Mouse (Mus musculus) lung, embryonic 15.5 days (tissue): Measurements from ENCODE around the gene Zfp710. TPM values are rescaled to one million over a fixed set of nuclear protein-coding genes. Genes with fewer than 3 reads are reported as not detected.

Experiments used
- ATAC-seq: fragments of 200-750 bp; cut with Nextera tagmentation; 2 replicates; pipeline ENCODE4 v1.8.0; 2017; ENCODE audit warnings: moderate number of reproducible peaks, borderline replicate concordance; ENCODE audit not compliant: low FRiP score, low TSS enrichment; ENCODE audit errors: extremely low read depth
- H3K27ac ChIP-seq: fragments of 300-500 bp; sonication (generic); 2 replicates; pipeline ENCODE4 v1.5.1; 2015; ENCODE audit warnings: moderate library complexity, mild to moderate bottlenecking, inconsistent platforms
- H3K27me3 ChIP-seq: fragments of 300-500 bp; sonication (generic); 2 replicates; pipeline ENCODE4 v1.6.1; 2015; ENCODE audit warnings: inconsistent platforms
- H3K36me3 ChIP-seq: fragments of 300-500 bp; sonication (generic); 2 replicates; pipeline ENCODE4 v1.6.1; 2015; ENCODE audit warnings: inconsistent platforms
- H3K4me1 ChIP-seq: fragments of 300-500 bp; sonication (generic); 2 replicates; pipeline ENCODE4 v1.6.1; 2015; ENCODE audit warnings: inconsistent platforms
- H3K4me2 ChIP-seq: fragments of 300-500 bp; sonication (generic); 2 replicates; pipeline ENCODE4 v1.6.1; 2015; ENCODE audit warnings: inconsistent platforms, mild to moderate bottlenecking, moderate library complexity
- H3K4me3 ChIP-seq: fragments of 300-500 bp; sonication (generic); 2 replicates; pipeline ENCODE4 v1.5.1; 2015; ENCODE audit warnings: mild to moderate bottlenecking, inconsistent platforms
- H3K9ac ChIP-seq: fragments of 300-500 bp; sonication (generic); 2 replicates; pipeline ENCODE4 v1.6.1; 2015; ENCODE audit warnings: inconsistent platforms
- H3K9me3 ChIP-seq: fragments of 300-500 bp; sonication (generic); 2 replicates; pipeline ENCODE4 v1.6.1; 2016; ENCODE audit warnings: inconsistent platforms
- WGBS: fragments of 180-500 bp; shearing (Covaris S2); methylation state at CpG from one replicate; pipeline ENCODE4 v1.1.7; 2015; 5-methylcytosine and 5-hydroxymethylcytosine counted together
- polyA plus RNA-seq: library from polyadenylated mRNA; unstranded; fragments of >200 nt; fragmentation: Nextera tagmentation; extraction: Ambion mirVana; gene quantifications from 2 replicates; pipeline ENCODE4 v1.2.1, GENCODE M21; 2015

Gene Zfp710
- polyA plus RNA-seq, 1 experiment from 2014 or later, result 17.6 TPM

DNA sequence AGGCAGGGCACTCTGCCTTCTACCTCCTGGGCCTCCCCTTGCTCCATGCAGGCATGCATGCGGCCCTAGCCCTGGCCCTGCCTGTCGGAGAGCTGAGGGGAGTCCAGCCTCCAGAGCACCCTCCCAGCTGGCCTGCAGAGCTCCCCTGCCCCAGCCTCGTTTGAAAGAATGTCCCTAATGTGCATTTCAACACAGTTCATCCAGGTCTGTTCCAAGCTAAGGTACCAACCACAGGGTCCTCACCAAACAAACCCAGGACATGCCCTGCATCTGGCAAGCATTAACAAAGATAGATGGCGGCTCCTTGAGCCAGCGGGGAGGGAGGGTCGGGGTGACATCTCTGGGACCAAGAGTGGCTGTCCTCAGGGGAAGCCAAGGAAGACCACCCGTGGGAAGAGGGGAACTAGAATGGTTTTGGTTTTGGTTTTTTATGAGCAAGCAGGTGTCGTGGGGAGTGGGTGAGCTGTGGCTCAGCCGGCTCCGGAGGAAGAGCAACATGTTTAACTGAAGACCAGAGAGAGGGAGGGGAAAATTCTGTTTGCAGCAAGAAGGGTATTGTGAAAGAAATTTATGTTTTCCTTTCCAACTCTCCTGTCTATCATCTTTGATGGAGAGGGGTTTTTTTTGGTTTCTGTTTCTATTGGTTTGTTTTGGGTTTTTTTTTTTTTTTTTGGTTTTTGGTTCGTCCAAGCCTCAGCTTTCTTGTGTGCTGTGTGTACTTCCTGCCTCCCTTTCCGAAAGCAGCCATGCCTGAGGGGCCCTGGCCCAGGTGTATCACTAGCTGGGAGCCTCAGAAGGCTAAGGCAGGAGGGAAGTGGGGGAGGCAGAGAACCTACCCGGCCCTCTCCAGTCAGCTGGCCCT is 66.6 kb downstream of the Zfp710 start:
- Histone ChIP-seq H3K9ac (no peak overlapping the region), H3K4me1 (peaks cover 21% of the 10 kb centered on the region), H3K27me3 (no peaks in the 10 kb centered on the region), H3K27ac (0 out of 2 replicates have a peak overlapping the region, but pooled peaks have one; percentile 21), H3K36me3 (peaks cover 90% of the 10 kb centered on the region), H3K9me3 (no peaks in the 10 kb centered on the region), H3K4me3 (no peak overlapping the region), H3K4me2 (no peak overlapping the region)
- no peak for ATAC-seq
- WGBS, result 54% methylated on average over 13 of the region's 13 CpGs

DNA sequence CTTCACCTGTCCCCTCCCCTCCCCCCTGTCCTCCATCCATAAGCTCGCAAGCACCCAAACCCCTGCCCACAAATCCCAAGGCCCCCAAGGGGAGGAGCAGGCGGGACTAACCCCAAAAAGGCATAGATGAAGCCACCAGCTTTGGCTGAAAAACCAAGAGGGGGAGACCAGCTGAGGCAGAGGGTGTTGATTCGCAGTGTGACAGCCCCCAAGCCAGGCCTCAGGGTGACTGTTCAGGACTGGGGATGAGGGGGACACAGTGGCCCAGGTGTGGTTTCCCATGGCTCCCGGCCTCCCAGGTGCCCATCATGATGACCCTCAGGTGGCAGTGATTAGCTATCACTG is 67.2 kb downstream of the Zfp710 start:
- 79% methylated on average over 4 of the region's 4 CpGs for WGBS
- no peaks in the 10 kb centered on the region for H3K27me3 ChIP-seq
- peaks cover 17% of the 10 kb centered on the region for H3K4me1 ChIP-seq
- H3K4me3 ChIP-seq, result no peak overlapping the region
- H3K36me3 ChIP-seq, result peaks cover 92% of the 10 kb centered on the region
- H3K27ac ChIP-seq, result 0 out of 2 replicates have a peak overlapping the region, but pooled peaks have one; percentile 21
- no peaks in the 10 kb centered on the region for H3K9me3 ChIP-seq
- no peak overlapping the region for H3K4me2 ChIP-seq
- no peak overlapping the region for H3K9ac ChIP-seq
- ATAC-seq, result no peak

DNA sequence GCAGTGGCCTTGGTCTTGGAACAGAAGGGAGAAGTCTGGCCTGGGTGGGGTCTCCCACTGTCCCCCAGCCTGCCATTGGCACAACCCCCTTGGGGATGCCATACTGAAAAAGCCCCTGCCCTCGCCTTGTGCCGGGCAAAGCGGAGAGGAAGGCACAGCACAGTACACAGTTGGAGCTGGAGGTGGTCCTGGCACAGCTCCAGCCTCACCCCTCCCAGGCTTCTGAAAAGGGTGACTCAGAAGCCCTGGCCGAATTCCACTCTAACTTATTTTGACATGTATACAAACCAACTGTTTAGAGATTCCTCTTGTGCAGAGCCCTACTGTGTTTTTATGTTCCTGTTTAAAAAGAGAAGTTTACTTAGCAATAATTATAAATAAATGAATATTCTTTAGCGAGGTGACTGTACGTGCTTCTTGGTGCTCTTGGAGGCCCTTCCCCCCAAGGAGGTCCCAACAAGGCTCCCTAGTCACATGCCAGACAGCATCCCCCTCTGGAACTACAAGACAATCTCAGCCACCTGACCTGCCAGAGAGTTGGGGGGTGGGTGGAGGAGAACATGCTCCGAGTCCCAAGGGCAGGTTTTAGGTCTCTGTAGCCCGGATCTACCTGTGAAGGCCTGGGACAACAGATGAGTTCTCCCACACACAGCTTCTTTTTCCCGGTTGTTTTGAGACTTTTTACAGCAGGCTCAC is 67.9 kb downstream of the Zfp710 start:
- 45% methylated on average over 9 of the region's 9 CpGs for WGBS
- Histone ChIP-seq H3K27me3 (no peaks in the 10 kb centered on the region), H3K4me3 (no peak overlapping the region), H3K27ac (peak overlapping the region; percentile 31; the same call in 1 of the 2 replicates), H3K9ac (no peak overlapping the region), H3K4me2 (no peak overlapping the region), H3K4me1 (peaks cover 17% of the 10 kb centered on the region), H3K9me3 (no peaks in the 10 kb centered on the region), H3K36me3 (peaks cover 92% of the 10 kb centered on the region)
- 0 out of 2 replicates have a peak, but pooled peaks have one; percentile 51 for ATAC-seq

DNA sequence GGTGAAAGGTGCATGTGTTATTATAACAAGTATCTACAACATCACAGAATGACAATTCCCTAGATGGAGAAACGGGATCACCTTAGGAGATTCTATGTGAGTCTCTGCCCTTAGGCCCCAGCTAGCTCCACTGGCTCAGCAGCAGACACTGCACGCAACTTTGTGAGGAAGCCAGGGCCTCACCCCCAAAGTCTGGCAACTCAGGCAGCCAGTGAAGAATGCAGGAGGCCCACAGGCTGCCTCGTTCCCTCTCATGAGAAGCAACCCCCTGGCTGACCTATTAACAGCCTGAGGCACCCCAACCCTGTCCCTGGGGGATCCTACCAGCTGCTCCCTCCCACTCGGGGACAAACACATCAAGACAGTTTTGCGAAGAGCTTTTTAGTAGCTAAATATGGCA is 69.9 kb downstream of the Zfp710 start:
- no peak for ATAC-seq

DNA sequence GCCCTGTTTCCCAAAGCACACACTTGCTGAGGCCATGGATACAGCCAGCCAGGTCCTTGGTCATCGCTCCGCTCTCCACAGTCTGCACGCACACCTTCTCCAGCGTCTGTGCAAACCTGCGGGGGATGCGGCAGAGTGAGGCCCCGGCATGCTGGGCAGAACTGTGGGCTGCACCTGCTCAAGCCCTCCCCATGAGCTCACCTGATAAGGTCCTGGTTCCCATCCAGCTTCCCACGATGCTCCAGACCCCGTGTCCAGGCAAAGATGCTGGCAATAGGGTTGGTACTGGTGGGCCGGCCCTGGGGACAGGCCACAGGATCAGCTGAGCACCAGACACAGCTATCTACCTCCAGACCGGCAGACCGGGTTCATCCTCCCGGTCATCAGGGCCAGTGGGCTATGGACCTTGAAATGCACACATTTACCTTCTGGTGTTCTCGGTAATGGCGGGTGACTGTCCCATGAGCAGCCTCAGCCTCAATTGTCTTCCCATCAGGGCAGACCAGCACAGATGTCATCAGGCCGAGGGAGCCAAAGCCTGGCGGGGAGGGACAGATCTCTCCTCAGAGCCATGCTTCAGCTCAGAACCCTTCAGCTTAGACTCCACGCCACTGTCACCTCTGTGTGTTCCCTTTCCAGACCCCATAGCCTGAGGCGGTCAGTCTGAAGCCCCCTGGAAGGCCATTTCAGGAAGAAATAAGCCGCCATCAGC is 71.1 kb downstream of the Zfp710 start:
- 92% methylated on average over 20 of the region's 20 CpGs for whole genome bisulfite sequencing
- peaks cover 17% of the 10 kb centered on the region for H3K4me1 ChIP-seq
- no peak overlapping the region for H3K27ac ChIP-seq
- H3K4me3 ChIP-seq, result no peak overlapping the region
- no peak for ATAC-seq
- H3K4me2 ChIP-seq, result no peak overlapping the region
- no peaks in the 10 kb centered on the region for H3K9me3 ChIP-seq
- H3K9ac ChIP-seq, result no peak overlapping the region
- H3K36me3 ChIP-seq, result peaks cover 96% of the 10 kb centered on the region
- H3K27me3 ChIP-seq, result no peaks in the 10 kb centered on the region

More for the DNA sequence above, 69.9 kb downstream of the Zfp710 start:
- Histone ChIP-seq H3K4me2 (no peak overlapping the region), H3K4me1 (peaks cover 17% of the 10 kb centered on the region), H3K4me3 (no peak overlapping the region), H3K9ac (no peak overlapping the region), H3K9me3 (no peaks in the 10 kb centered on the region), H3K27ac (no peak overlapping the region), H3K36me3 (peaks cover 94% of the 10 kb centered on the region), H3K27me3 (no peaks in the 10 kb centered on the region)
- 87% methylated on average over 5 of the region's 5 CpGs for WGBS

DNA sequence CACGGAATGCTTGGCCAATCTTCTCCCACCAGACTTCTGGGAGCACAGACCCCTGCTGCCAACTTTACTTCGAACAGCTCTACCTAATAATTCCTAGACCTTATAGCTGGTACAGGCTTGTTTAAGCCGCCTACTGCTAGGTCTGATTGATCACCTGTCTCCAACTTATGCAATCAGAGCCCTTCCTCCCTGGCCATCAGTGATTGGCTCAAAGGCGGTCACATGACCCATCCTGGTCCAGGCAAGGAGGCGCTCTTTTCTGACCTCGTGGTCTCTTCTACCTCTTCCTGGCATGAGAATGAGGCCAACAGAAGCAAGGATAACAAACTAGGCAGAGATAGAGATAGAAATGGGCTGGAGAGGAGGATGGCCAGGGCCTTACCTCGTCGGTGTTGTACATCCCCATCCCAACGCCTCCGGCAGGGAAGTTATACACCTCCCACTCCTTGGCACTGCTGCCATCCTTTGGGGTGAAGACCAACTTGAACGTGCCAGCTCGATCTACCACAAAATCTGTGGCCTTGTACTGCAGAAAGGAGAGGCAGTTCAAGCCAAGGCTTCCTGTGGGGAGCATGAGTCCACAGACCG is 73.9 kb downstream of the Zfp710 start:
- ATAC-seq, result no peak
- WGBS, result 90% methylated on average over 13 of the region's 13 CpGs

DNA sequence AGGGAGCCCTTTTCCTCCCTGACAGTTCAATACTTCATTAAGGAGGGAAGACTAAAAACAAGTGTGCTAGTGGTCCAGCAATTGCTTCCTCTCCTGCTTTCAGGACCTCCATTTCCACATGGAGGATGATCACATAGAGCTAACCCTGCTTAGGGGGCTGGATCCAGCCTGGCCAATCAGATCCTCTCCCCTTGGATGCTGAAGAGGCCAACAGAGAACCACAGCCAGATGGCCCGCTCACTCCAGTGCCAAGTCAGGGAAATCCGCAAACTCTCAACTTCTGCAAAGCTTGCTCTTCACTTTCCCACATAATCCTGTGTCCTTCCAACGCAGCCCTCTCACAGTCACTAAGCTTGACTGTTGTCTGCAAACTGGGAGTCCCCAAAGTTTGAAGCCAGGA is 78.7 kb downstream of the Zfp710 start:
- Histone ChIP-seq H3K27me3 (no peaks in the 10 kb centered on the region), H3K4me3 (no peak overlapping the region), H3K4me2 (no peak overlapping the region), H3K36me3 (peaks cover 63% of the 10 kb centered on the region), H3K9ac (no peak overlapping the region), H3K27ac (no peak overlapping the region), H3K4me1 (no peaks in the 10 kb centered on the region), H3K9me3 (no peaks in the 10 kb centered on the region)
- ATAC-seq, result no peak
- WGBS, result 78% methylated on average over 3 of the region's 3 CpGs

More for the DNA sequence above, 73.9 kb downstream of the Zfp710 start:
- Histone ChIP-seq H3K27me3 (no peaks in the 10 kb centered on the region), H3K9ac (no peak overlapping the region), H3K27ac (no peak overlapping the region), H3K36me3 (peaks cover 99% of the 10 kb centered on the region), H3K4me2 (no peak overlapping the region), H3K4me3 (no peak overlapping the region), H3K9me3 (no peaks in the 10 kb centered on the region), H3K4me1 (no peaks in the 10 kb centered on the region)

DNA sequence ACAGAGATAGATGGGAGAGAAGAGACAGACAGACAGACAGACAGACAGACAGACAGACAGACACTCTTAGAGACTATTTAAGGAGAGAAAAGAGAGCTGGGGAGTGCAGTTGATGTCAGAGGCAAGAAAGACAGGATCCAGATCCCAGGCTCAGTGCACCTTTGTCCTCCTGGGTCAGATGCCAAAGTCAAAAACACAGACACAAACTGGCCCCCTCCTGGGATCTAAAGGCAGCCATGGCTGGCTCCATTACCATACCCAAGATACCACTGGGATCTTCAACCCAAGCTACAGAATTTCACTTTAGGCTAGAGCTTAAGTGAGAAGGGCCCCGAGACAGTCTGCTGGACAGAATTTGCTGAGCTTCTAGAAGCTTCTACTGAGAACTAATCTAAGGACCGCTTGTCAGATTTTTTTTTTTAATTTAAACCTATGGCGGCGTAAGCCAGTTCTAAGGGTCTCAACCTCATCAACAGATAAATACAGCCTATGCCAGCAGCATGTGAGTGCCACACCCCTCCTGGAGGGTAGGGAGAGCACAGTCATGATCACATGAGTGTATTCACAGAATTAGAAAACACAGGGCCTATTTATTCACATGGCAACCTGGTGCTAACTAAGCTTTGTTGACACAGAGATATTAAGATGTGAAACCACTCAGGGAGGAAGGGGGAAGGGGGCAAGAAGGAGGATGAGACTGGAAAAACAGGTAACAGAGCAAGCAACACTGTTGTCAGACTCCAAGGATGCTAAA is 81.2 kb downstream of the Zfp710 start:
- no peak overlapping the region for H3K4me2 ChIP-seq
- H3K27ac ChIP-seq, result no peak overlapping the region
- no peaks in the 10 kb centered on the region for H3K9me3 ChIP-seq
- peaks cover 44% of the 10 kb centered on the region for H3K36me3 ChIP-seq
- peaks cover 4% of the 10 kb centered on the region; the same call in 1 of the 2 replicates for H3K4me1 ChIP-seq
- WGBS, result 87% methylated on average over 4 of the region's 4 CpGs
- no peak for ATAC-seq
- H3K27me3 ChIP-seq, result no peaks in the 10 kb centered on the region
- H3K9ac ChIP-seq, result no peak overlapping the region
- no peak overlapping the region for H3K4me3 ChIP-seq

DNA sequence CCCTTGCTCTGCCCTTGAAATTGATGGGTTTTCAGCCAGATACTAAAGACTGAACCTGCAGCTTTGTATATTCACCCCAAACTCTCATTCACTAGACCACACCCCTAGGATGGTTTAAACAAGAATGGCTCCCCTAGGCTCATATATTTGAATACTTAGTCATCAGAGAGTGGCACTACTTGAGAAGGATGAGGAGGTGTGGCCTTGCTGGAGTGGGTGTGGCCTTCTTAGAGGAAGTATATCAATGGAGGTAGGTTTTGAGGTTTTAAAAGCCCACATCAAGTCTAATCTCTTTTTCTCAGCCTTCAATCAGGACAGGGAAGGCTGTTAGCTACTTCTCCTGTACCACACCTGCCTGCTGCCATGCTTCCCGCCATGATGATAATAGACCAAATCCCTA is 81.8 kb downstream of the Zfp710 start:
- no peak for ATAC-seq
- Histone ChIP-seq H3K36me3 (peaks cover 38% of the 10 kb centered on the region), H3K4me2 (no peak overlapping the region), H3K4me1 (peaks cover 10% of the 10 kb centered on the region; the same call in 1 of the 2 replicates), H3K9me3 (no peaks in the 10 kb centered on the region), H3K27me3 (no peaks in the 10 kb centered on the region), H3K9ac (no peak overlapping the region), H3K27ac (no peak overlapping the region), H3K4me3 (no peak overlapping the region)
- 88% methylated on average over 1 of the region's 1 CpGs for WGBS

DNA sequence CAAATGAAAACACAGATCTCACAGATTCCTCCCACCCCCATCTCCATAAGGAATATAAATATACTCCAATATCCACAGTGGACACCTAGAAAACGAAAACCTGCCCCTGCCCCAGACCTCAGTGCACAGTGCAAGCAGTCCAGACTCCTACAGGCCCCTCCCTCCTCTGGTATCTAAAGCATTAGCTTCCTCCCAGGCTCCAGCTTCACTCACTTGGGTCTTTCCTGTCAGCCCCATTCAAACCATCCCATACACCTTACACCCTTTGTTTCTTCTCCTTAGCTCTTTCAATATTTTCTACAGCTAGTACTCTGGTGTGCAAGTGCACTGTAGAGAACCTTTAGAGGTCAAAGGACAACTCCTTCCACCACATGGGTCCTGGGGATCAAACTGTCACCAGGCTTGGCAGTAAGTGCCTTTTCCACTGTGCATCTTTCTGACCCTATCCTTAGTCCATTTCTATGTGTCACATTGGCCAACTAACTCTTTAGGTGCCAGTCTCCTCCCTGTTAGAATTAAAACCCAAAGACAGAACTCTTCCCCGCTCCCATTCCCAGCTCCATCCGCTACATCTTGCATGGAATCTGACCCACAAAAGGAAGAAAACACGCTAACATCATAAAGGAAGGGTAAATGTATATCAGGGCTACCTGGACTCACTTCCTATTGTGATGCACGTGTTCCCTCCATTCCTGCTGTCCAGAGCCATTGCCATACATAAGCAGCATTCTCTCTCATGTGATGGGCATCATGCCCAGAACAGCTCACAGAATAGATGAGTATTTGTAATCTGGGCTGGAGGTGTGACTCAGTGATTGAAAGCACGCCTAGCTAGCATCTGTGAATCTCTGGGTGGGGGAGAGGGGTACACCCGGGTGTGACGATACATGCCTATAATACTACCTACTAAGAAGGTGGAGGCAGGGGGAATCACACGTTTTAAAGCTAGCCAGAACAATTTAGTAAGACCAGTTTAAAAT is 86.7 kb downstream of the Zfp710 start:
- Histone ChIP-seq H3K36me3 (peaks cover 16% of the 10 kb centered on the region), H3K9me3 (no peaks in the 10 kb centered on the region), H3K4me3 (no peak overlapping the region), H3K27ac (no peak overlapping the region), H3K4me2 (no peak overlapping the region), H3K9ac (no peak overlapping the region), H3K4me1 (peaks cover 44% of the 10 kb centered on the region), H3K27me3 (no peaks in the 10 kb centered on the region)
- 70% methylated on average over 9 of the region's 9 CpGs for WGBS
- ATAC-seq, result no peak
